Mouse (Mus musculus): ENCODE data around the gene Mzf1. TPM values are rescaled to one million over a fixed set of nuclear protein-coding genes. Genes with fewer than 3 reads are reported as not detected.

Gene Mzf1
- polyA plus RNA-seq, 1 experiment from 2014 or later: 2.0 TPM

- H3K27me3 ChIP-seq (replicated peaks): peaks cover 45% of the 10 kb centered on the region
- ATAC-seq (ENCODE audit: insufficient number of reproducible peaks, low FRiP score): peak; percentile 18; the same call in 1 of the 2 replicates
Measured at GRCm38 (mm10) chr7:13043445-13044253, 10.9 kb downstream of the Mzf1 start.

GRCm38 (mm10) chr7:13043120-13043444 lies 11.5 kb downstream of the Mzf1 start:
- no peak overlapping the region for H3K27ac ChIP-seq (ENCODE audit: poor library complexity, severe bottlenecking)
- no peak for ATAC-seq (ENCODE audit: insufficient number of reproducible peaks, low FRiP score)
- no peaks in the 10 kb centered on the region for H3K36me3 ChIP-seq
- peak overlapping the region; percentile 49 for H3K4me3 ChIP-seq
- H3K9me3 ChIP-seq (replicated peaks): peaks cover 10% of the 10 kb centered on the region
- H3K9ac ChIP-seq: no peak overlapping the region; the same call in 1 of the 2 replicates
- peaks cover 45% of the 10 kb centered on the region for H3K27me3 ChIP-seq (replicated peaks)
- H3K4me1 ChIP-seq (replicated peaks): peaks cover 24% of the 10 kb centered on the region
- 40% methylated on average over 16 of the region's 16 CpGs for WGBS
- H3K4me2 ChIP-seq: peak overlapping the region; percentile 80

More at GRCm38 (mm10) chr7:13043445-13044253, 10.9 kb downstream of the Mzf1 start:
- Histone ChIP-seq H3K9ac (peak overlapping the region; percentile 67), H3K4me2 (peak overlapping the region; percentile 80), H3K27ac (ENCODE audit: poor library complexity, severe bottlenecking) (no peak overlapping the region), H3K4me1 (replicated peaks) (peaks cover 23% of the 10 kb centered on the region), H3K36me3 (no peaks in the 10 kb centered on the region), H3K4me3 (peak overlapping the region; percentile 49), H3K9me3 (replicated peaks) (peaks cover 10% of the 10 kb centered on the region)
- WGBS: 4% methylated on average over 88 of the region's 88 CpGs

- no peak overlapping the region for H3K4me3 ChIP-seq
- H3K9ac ChIP-seq: no peak overlapping the region
- H3K4me2 ChIP-seq: no peak overlapping the region
- H3K4me1 ChIP-seq (replicated peaks): peaks cover 24% of the 10 kb centered on the region
- H3K36me3 ChIP-seq: no peaks in the 10 kb centered on the region
- WGBS: 70% methylated on average over 6 of the region's 6 CpGs
- H3K27ac ChIP-seq (ENCODE audit: poor library complexity, severe bottlenecking): no peak overlapping the region
- no peak for ATAC-seq (ENCODE audit: insufficient number of reproducible peaks, low FRiP score)
- peaks cover 10% of the 10 kb centered on the region for H3K9me3 ChIP-seq (replicated peaks)
- H3K27me3 ChIP-seq (replicated peaks): peaks cover 45% of the 10 kb centered on the region
Measured at GRCm38 (mm10) chr7:13042511-13042910, 12.1 kb downstream of the Mzf1 start.

GRCm38 (mm10) chr7:13041256-13041655 lies 13.3 kb downstream of the Mzf1 start:
- Histone ChIP-seq H3K9me3 (replicated peaks) (peaks cover 10% of the 10 kb centered on the region), H3K4me2 (no peak overlapping the region), H3K4me1 (replicated peaks) (peaks cover 30% of the 10 kb centered on the region), H3K27ac (ENCODE audit: poor library complexity, severe bottlenecking) (no peak overlapping the region), H3K4me3 (no peak overlapping the region), H3K9ac (no peak overlapping the region), H3K36me3 (peaks cover 1% of the 10 kb centered on the region), H3K27me3 (replicated peaks) (peaks cover 45% of the 10 kb centered on the region)
- no peak for ATAC-seq (ENCODE audit: insufficient number of reproducible peaks, low FRiP score)
- 44% methylated on average over 1 of the region's 1 CpGs for WGBS

- ATAC-seq (ENCODE audit: insufficient number of reproducible peaks, low FRiP score): no peak
- Histone ChIP-seq H3K9me3 (replicated peaks) (peaks cover 10% of the 10 kb centered on the region), H3K4me1 (replicated peaks) (peaks cover 39% of the 10 kb centered on the region), H3K4me3 (peak overlapping the region; percentile 85), H3K9ac (peak overlapping the region; percentile 97), H3K36me3 (peaks cover 15% of the 10 kb centered on the region), H3K27me3 (replicated peaks) (peaks cover 30% of the 10 kb centered on the region), H3K4me2 (peak overlapping the region; percentile 91), H3K27ac (ENCODE audit: poor library complexity, severe bottlenecking) (peak overlapping the region; percentile 99; the same call in 1 of the 2 replicates)
- 65% methylated on average over 1 of the region's 1 CpGs for WGBS
Measured at GRCm38 (mm10) chr7:13039181-13039580, 15.4 kb downstream of the Mzf1 start.

GRCm38 (mm10) chr7:13038621-13039169 lies 15.9 kb downstream of the Mzf1 start:
- Histone ChIP-seq H3K27me3 (replicated peaks) (peaks cover 25% of the 10 kb centered on the region), H3K9ac (peak overlapping the region; percentile 97), H3K9me3 (replicated peaks) (peaks cover 10% of the 10 kb centered on the region), H3K36me3 (peaks cover 15% of the 10 kb centered on the region), H3K27ac (ENCODE audit: poor library complexity, severe bottlenecking) (peak overlapping the region; percentile 99), H3K4me2 (peak overlapping the region; percentile 91), H3K4me3 (peak overlapping the region; percentile 85), H3K4me1 (replicated peaks) (peaks cover 38% of the 10 kb centered on the region)
- WGBS: 16% methylated on average over 15 of the region's 15 CpGs
- no peak for ATAC-seq (ENCODE audit: insufficient number of reproducible peaks, low FRiP score)

GRCm38 (mm10) chr7:13037901-13038555 lies 16.5 kb downstream of the Mzf1 start, which contains the start of gene Ube2m:
Gene Ube2m (minus strand): TSS chr7:13038275.
- Histone ChIP-seq H3K9me3 (replicated peaks) (peaks cover 5% of the 10 kb centered on the region; the same call in 1 of the 2 replicates), H3K4me2 (peak within 1 kb of the TSS; percentile 91), H3K4me3 (peak within 1 kb of the TSS; percentile 85), H3K9ac (peak within 1 kb of the TSS; percentile 97), H3K27me3 (replicated peaks) (peaks cover 19% of the 10 kb centered on the region), H3K27ac (ENCODE audit: poor library complexity, severe bottlenecking) (peak within 1 kb of the TSS; percentile 99), H3K36me3 (peaks cover 21% of the 10 kb centered on the region), H3K4me1 (replicated peaks) (peaks cover 38% of the 10 kb centered on the region)
- ATAC-seq (ENCODE audit: insufficient number of reproducible peaks, low FRiP score): peak; percentile 94
- under 1% methylated on average over 61 of the region's 65 CpGs for WGBS

GRCm38 (mm10) chr7:13037366-13037765 lies 17.2 kb downstream of the Mzf1 start:
- ATAC-seq (ENCODE audit: insufficient number of reproducible peaks, low FRiP score): peak; percentile 12; the same call in 1 of the 2 replicates
- peak overlapping the region; percentile 85 for H3K4me3 ChIP-seq
- under 1% methylated on average over 31 of the region's 33 CpGs for WGBS

GRCm38 (mm10) chr7:13036806-13037205 lies 17.8 kb downstream of the Mzf1 start:
- WGBS: 29% methylated on average over 4 of the region's 4 CpGs
- ATAC-seq (ENCODE audit: insufficient number of reproducible peaks, low FRiP score): no peak

More at GRCm38 (mm10) chr7:13037366-13037765, 17.2 kb downstream of the Mzf1 start:
- peak overlapping the region; percentile 91 for H3K4me2 ChIP-seq
- peaks cover 42% of the 10 kb centered on the region for H3K4me1 ChIP-seq (replicated peaks)
- H3K9me3 ChIP-seq (replicated peaks): no peaks in the 10 kb centered on the region
- peaks cover 12% of the 10 kb centered on the region for H3K27me3 ChIP-seq (replicated peaks)
- peak overlapping the region; percentile 97 for H3K9ac ChIP-seq
- peaks cover 28% of the 10 kb centered on the region for H3K36me3 ChIP-seq
- peak overlapping the region; percentile 99 for H3K27ac ChIP-seq (ENCODE audit: poor library complexity, severe bottlenecking)

GRCm38 (mm10) chr7:13035211-13035855 lies 19.2 kb downstream of the Mzf1 start:
- peaks cover 47% of the 10 kb centered on the region for H3K36me3 ChIP-seq
- WGBS: 89% methylated on average over 17 of the region's 17 CpGs
- ATAC-seq (ENCODE audit: insufficient number of reproducible peaks, low FRiP score): no peak
- H3K4me1 ChIP-seq (replicated peaks): peaks cover 42% of the 10 kb centered on the region
- 0 out of 2 replicates have a peak overlapping the region, but pooled peaks have one; percentile 84 for H3K9ac ChIP-seq
- H3K27me3 ChIP-seq (replicated peaks): no peaks in the 10 kb centered on the region
- no peaks in the 10 kb centered on the region for H3K9me3 ChIP-seq (replicated peaks)
- H3K4me3 ChIP-seq: peak overlapping the region; percentile 65
- peak overlapping the region; percentile 91 for H3K4me2 ChIP-seq
- peak overlapping the region; percentile 85 for H3K27ac ChIP-seq (ENCODE audit: poor library complexity, severe bottlenecking)

More at GRCm38 (mm10) chr7:13036806-13037205, 17.8 kb downstream of the Mzf1 start:
- Histone ChIP-seq H3K4me2 (peak overlapping the region; percentile 91), H3K36me3 (peaks cover 34% of the 10 kb centered on the region), H3K9me3 (replicated peaks) (no peaks in the 10 kb centered on the region), H3K4me3 (peak overlapping the region; percentile 85), H3K27ac (ENCODE audit: poor library complexity, severe bottlenecking) (peak overlapping the region; percentile 99), H3K27me3 (replicated peaks) (peaks cover 7% of the 10 kb centered on the region), H3K4me1 (replicated peaks) (peaks cover 42% of the 10 kb centered on the region), H3K9ac (peak overlapping the region; percentile 97)

Measured in heart, embryonic 12.5 days (tissue).